Mouse (Mus musculus) adrenal gland, adult (tissue): ENCODE measurements at regions not wholly inside any gene's neighbourhood (a gene's known extent, or its start where the extent isn't known, plus 50 kb on each side); places are given as distances from the start of the nearest gene placed in this dataset.
"Not testable (repeated sequence)": the region's sequence is repeated elsewhere in the genome, so short reads cannot be mapped to it uniquely, and the experiment has no call there.

ENCODE experiments used
- DNase-seq, 2 experiments: peaks; one replicate each; pipeline ENCODE4 v3.0.0; 2022 to 2023; ENCODE audit warnings: low spot score in 1 of 2; ENCODE audit not compliant: inconsistent age in 2 of 2

- DNase-seq = not testable (repeated sequence)
These were observed 731.6 kb upstream of the Pcdh10 start for GRCm38 (mm10) chr3:44646600-44646999.

DNA sequence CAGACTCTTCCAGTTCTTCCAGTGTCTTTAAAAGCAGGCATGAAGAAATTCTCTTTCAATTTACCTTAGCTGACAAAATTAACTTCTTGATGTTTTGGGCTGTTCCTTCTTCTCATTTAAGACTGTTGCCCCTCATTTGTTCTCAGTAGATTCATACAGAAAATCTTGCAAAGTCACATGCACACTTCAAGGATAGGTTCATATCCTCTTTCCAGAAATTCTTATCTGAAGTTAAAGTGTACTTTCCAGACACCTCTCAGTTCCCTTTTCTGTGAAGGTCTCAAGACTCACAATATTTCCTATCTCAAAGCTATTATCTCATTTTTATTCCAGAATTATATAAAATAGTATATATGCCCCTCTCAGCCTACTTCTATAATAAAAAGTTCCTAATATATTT lies 681.8 kb upstream of the Pcdh10 start:
- DNase-seq = no peak

DNA sequence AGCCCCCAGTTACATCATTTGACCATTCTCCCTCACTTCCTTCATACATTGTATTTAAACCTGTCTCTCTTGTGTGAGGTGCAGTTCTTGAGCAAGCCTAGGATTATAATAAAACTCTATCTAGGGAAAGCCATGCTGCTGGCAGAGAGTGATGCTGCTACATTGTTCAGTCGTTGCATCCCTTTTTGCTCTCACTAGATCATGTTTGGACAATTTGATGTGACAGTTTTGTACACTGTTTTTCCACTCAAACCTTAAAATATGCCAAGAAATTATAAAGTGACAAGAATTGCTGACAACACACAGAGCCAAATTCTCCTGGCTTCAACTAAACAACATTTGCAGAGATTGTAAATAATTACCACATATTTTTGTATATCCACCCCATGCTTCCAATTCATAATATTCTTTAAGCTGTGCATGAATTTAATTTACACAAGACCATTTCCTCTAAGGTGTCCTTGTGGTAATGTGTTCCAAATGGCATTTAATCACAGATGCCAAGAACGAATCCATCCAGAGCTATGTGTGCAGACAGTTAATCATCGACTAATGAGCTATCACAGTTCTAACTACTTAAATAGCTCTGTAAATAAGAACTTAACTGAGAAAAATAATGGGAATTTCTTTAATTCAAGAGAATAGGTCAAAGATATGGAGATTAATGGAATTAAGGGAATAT lies 681.1 kb upstream of the Pcdh10 start:
- no peak for DNase-seq

DNA sequence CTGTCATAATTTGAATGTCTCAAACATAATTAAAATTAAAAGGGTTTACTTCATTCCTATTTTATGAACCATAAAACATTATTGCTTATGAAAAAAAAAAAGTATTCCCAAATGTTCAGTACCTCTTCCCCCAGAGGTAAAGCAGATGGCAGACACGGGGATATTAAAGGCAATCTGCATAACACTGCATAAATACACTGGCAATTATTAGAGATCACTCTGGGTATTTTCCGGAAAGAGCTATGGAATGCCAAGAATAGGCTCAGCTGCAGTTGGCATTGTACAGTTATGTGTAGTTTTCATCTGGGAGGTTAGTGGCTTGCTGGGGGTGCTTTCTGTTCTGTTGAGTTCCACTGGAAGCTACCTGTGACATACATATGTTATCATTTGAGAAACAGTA lies 677.1 kb upstream of the Pcdh10 start:
- no peak for DNase-seq

- peak in 1 of 2 experiments; percentile 2 for DNase-seq
These were observed 672.5 kb upstream of the Pcdh10 start for GRCm38 (mm10) chr3:44705666-44706065.

- DNase-seq = peak in 1 of 2 experiments; percentile 9
These were observed 662.7 kb upstream of the Pcdh10 start for GRCm38 (mm10) chr3:44715463-44715862.
